Mouse (Mus musculus): ENCODE measurements around the gene Snx29. TPM values are rescaled to one million over a fixed set of nuclear protein-coding genes. Genes with fewer than 3 reads are reported as not detected.
A peak's percentile ranks its signal among the peaks of the same experiment; 100 is the strongest.
"Not testable (repeated sequence)": the region's sequence is repeated elsewhere in the genome, so short reads cannot be mapped to it uniquely, and the experiment has no call there.

Gene Snx29
- polyA plus RNA-seq, 1 experiment from 2014 or later = 17.2 TPM

- WGBS = 90% methylated on average over 12 of the region's 12 CpGs
- no peak overlapping the region for H3K4me2 ChIP-seq
These were observed 97.8 kb downstream of the Snx29 start for GRCm38 (mm10) chr16:11420311-11421080.

GRCm38 (mm10) chr16:11422165-11422564 lies 99.5 kb downstream of the Snx29 start:
- WGBS = 89% methylated on average over 1 of the region's 1 CpGs
- ATAC-seq (ENCODE audit: low FRiP score, low read depth) = no peak

More at GRCm38 (mm10) chr16:11420311-11421080, 97.8 kb downstream of the Snx29 start:
- no peak for ATAC-seq (ENCODE audit: low FRiP score, low read depth)
- H3K36me3 ChIP-seq = peaks cover 5% of the 10 kb centered on the region; the same call in 1 of the 2 replicates
- no peak overlapping the region for H3K27ac ChIP-seq (replicated peaks)
- H3K27me3 ChIP-seq = no peaks in the 10 kb centered on the region
- H3K9ac ChIP-seq = no peak overlapping the region
- H3K9me3 ChIP-seq = no peaks in the 10 kb centered on the region
- H3K4me3 ChIP-seq = no peak overlapping the region
- 0 out of 2 replicates have a peak, but pooled peaks cover 4% of the 10 kb centered on the region for H3K4me1 ChIP-seq (replicated peaks)

GRCm38 (mm10) chr16:11422889-11423610 lies 100.3 kb downstream of the Snx29 start:
- 93% methylated on average over 2 of the region's 2 CpGs for WGBS

More at GRCm38 (mm10) chr16:11422165-11422564, 99.5 kb downstream of the Snx29 start:
- no peak overlapping the region for H3K9ac ChIP-seq
- H3K27me3 ChIP-seq = no peaks in the 10 kb centered on the region
- 0 out of 2 replicates have a peak, but pooled peaks cover 4% of the 10 kb centered on the region for H3K4me1 ChIP-seq (replicated peaks)
- H3K27ac ChIP-seq (replicated peaks) = no peak overlapping the region
- H3K4me3 ChIP-seq = no peak overlapping the region
- peaks cover 5% of the 10 kb centered on the region; the same call in 1 of the 2 replicates for H3K36me3 ChIP-seq
- H3K9me3 ChIP-seq = no peaks in the 10 kb centered on the region
- no peak overlapping the region for H3K4me2 ChIP-seq

GRCm38 (mm10) chr16:11423611-11424297 lies 101.0 kb downstream of the Snx29 start:
- not testable (repeated sequence) for H3K27ac ChIP-seq (replicated peaks); H3K4me3 ChIP-seq; H3K9ac ChIP-seq; H3K4me1 ChIP-seq (replicated peaks); H3K9me3 ChIP-seq; H3K27me3 ChIP-seq; ATAC-seq (ENCODE audit: low FRiP score, low read depth); H3K4me2 ChIP-seq; H3K36me3 ChIP-seq
- 88% methylated on average over 2 of the region's 2 CpGs for WGBS

More at GRCm38 (mm10) chr16:11422889-11423610, 100.3 kb downstream of the Snx29 start:
- no peak overlapping the region for H3K9ac ChIP-seq
- 0 out of 2 replicates have a peak, but pooled peaks cover 2% of the 10 kb centered on the region for H3K4me1 ChIP-seq (replicated peaks)
- no peaks in the 10 kb centered on the region for H3K9me3 ChIP-seq
- no peak overlapping the region for H3K4me3 ChIP-seq
- H3K36me3 ChIP-seq = peaks cover 5% of the 10 kb centered on the region; the same call in 1 of the 2 replicates
- no peak overlapping the region for H3K27ac ChIP-seq (replicated peaks)
- no peaks in the 10 kb centered on the region for H3K27me3 ChIP-seq
- H3K4me2 ChIP-seq = no peak overlapping the region
- no peak for ATAC-seq (ENCODE audit: low FRiP score, low read depth)

- 81% methylated on average over 9 of the region's 9 CpGs for WGBS
- no peak overlapping the region for H3K4me2 ChIP-seq
- H3K4me1 ChIP-seq (replicated peaks) = no peaks in the 10 kb centered on the region
- peak; percentile 57; the same call in 1 of the 2 replicates for ATAC-seq (ENCODE audit: low FRiP score, low read depth)
- no peaks in the 10 kb centered on the region for H3K9me3 ChIP-seq
- no peak overlapping the region for H3K27ac ChIP-seq (replicated peaks)
- H3K4me3 ChIP-seq = no peak overlapping the region
- no peaks in the 10 kb centered on the region for H3K27me3 ChIP-seq
- H3K9ac ChIP-seq = no peak overlapping the region
- H3K36me3 ChIP-seq = no peaks in the 10 kb centered on the region; the same call in 1 of the 2 replicates
These were observed 101.9 kb downstream of the Snx29 start for GRCm38 (mm10) chr16:11424568-11425145.

GRCm38 (mm10) chr16:11425279-11425678 lies 102.6 kb downstream of the Snx29 start:
- H3K27me3 ChIP-seq = no peaks in the 10 kb centered on the region
- H3K4me1 ChIP-seq (replicated peaks) = no peaks in the 10 kb centered on the region
- 59% methylated on average over 7 of the region's 7 CpGs for WGBS
- H3K4me3 ChIP-seq = no peak overlapping the region
- H3K9ac ChIP-seq = no peak overlapping the region
- H3K4me2 ChIP-seq = no peak overlapping the region
- no peaks in the 10 kb centered on the region for H3K9me3 ChIP-seq
- no peaks in the 10 kb centered on the region; the same call in 1 of the 2 replicates for H3K36me3 ChIP-seq
- no peak for ATAC-seq (ENCODE audit: low FRiP score, low read depth)
- H3K27ac ChIP-seq (replicated peaks) = no peak overlapping the region

- Histone ChIP-seq H3K9me3 (no peaks in the 10 kb centered on the region), H3K4me2 (no peak overlapping the region), H3K9ac (no peak overlapping the region), H3K27ac (replicated peaks) (no peak overlapping the region), H3K27me3 (no peaks in the 10 kb centered on the region), H3K36me3 (no peaks in the 10 kb centered on the region; the same call in 1 of the 2 replicates), H3K4me1 (replicated peaks) (no peaks in the 10 kb centered on the region), H3K4me3 (no peak overlapping the region)
- WGBS = 88% methylated on average over 8 of the region's 8 CpGs
- ATAC-seq (ENCODE audit: low FRiP score, low read depth) = no peak
These were observed 104.3 kb downstream of the Snx29 start for GRCm38 (mm10) chr16:11426810-11427537.

GRCm38 (mm10) chr16:11429784-11430183 lies 107.1 kb downstream of the Snx29 start:
- no peak overlapping the region for H3K9ac ChIP-seq

GRCm38 (mm10) chr16:11430520-11430919 lies 107.8 kb downstream of the Snx29 start:
- Histone ChIP-seq H3K4me3 (no peak overlapping the region), H3K27me3 (no peaks in the 10 kb centered on the region), H3K27ac (replicated peaks) (no peak overlapping the region), H3K36me3 (no peaks in the 10 kb centered on the region), H3K9ac (no peak overlapping the region), H3K9me3 (no peaks in the 10 kb centered on the region), H3K4me1 (replicated peaks) (no peaks in the 10 kb centered on the region), H3K4me2 (no peak overlapping the region)
- no peak for ATAC-seq (ENCODE audit: low FRiP score, low read depth)
- WGBS = 70% methylated on average over 6 of the region's 6 CpGs

More at GRCm38 (mm10) chr16:11429784-11430183, 107.1 kb downstream of the Snx29 start:
- ATAC-seq (ENCODE audit: low FRiP score, low read depth) = no peak
- H3K36me3 ChIP-seq = no peaks in the 10 kb centered on the region
- no peak overlapping the region for H3K4me3 ChIP-seq
- no peaks in the 10 kb centered on the region for H3K27me3 ChIP-seq
- H3K4me2 ChIP-seq = no peak overlapping the region
- no peaks in the 10 kb centered on the region for H3K4me1 ChIP-seq (replicated peaks)
- WGBS = 96% methylated on average over 3 of the region's 3 CpGs
- no peaks in the 10 kb centered on the region for H3K9me3 ChIP-seq
- H3K27ac ChIP-seq (replicated peaks) = no peak overlapping the region

GRCm38 (mm10) chr16:11433779-11434178 lies 111.1 kb downstream of the Snx29 start:
- Histone ChIP-seq H3K27me3 (no peaks in the 10 kb centered on the region), H3K9ac (no peak overlapping the region), H3K36me3 (no peaks in the 10 kb centered on the region), H3K4me1 (replicated peaks) (no peaks in the 10 kb centered on the region), H3K27ac (replicated peaks) (no peak overlapping the region), H3K4me2 (no peak overlapping the region), H3K9me3 (no peaks in the 10 kb centered on the region), H3K4me3 (no peak overlapping the region)
- no peak for ATAC-seq (ENCODE audit: low FRiP score, low read depth)

GRCm38 (mm10) chr16:11437641-11438040 lies 114.9 kb downstream of the Snx29 start:
- ATAC-seq (ENCODE audit: low FRiP score, low read depth) = no peak
- no peaks in the 10 kb centered on the region for H3K36me3 ChIP-seq
- no peaks in the 10 kb centered on the region for H3K9me3 ChIP-seq
- H3K4me1 ChIP-seq (replicated peaks) = no peaks in the 10 kb centered on the region
- H3K27ac ChIP-seq (replicated peaks) = no peak overlapping the region
- H3K4me3 ChIP-seq = no peak overlapping the region
- no peak overlapping the region for H3K9ac ChIP-seq
- H3K27me3 ChIP-seq = no peaks in the 10 kb centered on the region
- 96% methylated on average over 3 of the region's 3 CpGs for WGBS
- H3K4me2 ChIP-seq = no peak overlapping the region

Measured in hindbrain, embryonic 15.5 days (tissue).